Mouse (Mus musculus) urinary bladder, postnatal 36 days (tissue): ENCODE data around the gene Vps45.

Experiments used
- DNase-seq, 2 experiments: peaks; one replicate each; pipeline ENCODE4 v3.0.0; 2022; ENCODE audit warnings: low spot score in 2 of 2, mixed read lengths in 1 of 2

Vps45 gene

GRCm38 (mm10) chr3:96058231-96058896, at the start of gene Vps45:
Vps45 (minus strand) TSS chr3:96058466.
- DNase-seq, result peak; percentile 47 to 64

GRCm38 (mm10) chr3:96106151-96106550, 47.9 kb upstream of the Vps45 start:
- DNase-seq, result no peak

- no peak for DNase-seq
Measured at GRCm38 (mm10) chr3:96105232-96105747, 47.0 kb upstream of the Vps45 start.

- peak; percentile 73 to 76 for DNase-seq
Measured at GRCm38 (mm10) chr3:96104261-96105065, 46.2 kb upstream of the Vps45 start, which contains the start of gene Otud7b. Otud7b (plus strand) TSS chr3:96104527.

- no peak for DNase-seq
Measured at GRCm38 (mm10) chr3:96103901-96104260, 45.6 kb upstream of the Vps45 start.

GRCm38 (mm10) chr3:96102100-96102872, 44.0 kb upstream of the Vps45 start:
- peak in 1 of 2 experiments; percentile 29 for DNase-seq

GRCm38 (mm10) chr3:96098616-96099267, 40.5 kb upstream of the Vps45 start:
- peak; percentile 75 to 80 for DNase-seq

GRCm38 (mm10) chr3:96098168-96098567, 39.9 kb upstream of the Vps45 start:
- DNase-seq, result no peak

- DNase-seq, result peak in 1 of 2 experiments; percentile 10
Measured at GRCm38 (mm10) chr3:96094203-96094602, 35.9 kb upstream of the Vps45 start.

GRCm38 (mm10) chr3:96093509-96093908, 35.2 kb upstream of the Vps45 start:
- DNase-seq, result no peak

- DNase-seq, result no peak
Measured at GRCm38 (mm10) chr3:96091966-96092365, 33.7 kb upstream of the Vps45 start.

- DNase-seq, result no peak
Measured at GRCm38 (mm10) chr3:96091146-96091545, 32.9 kb upstream of the Vps45 start.

GRCm38 (mm10) chr3:96089882-96090489, 31.7 kb upstream of the Vps45 start:
- no peak for DNase-seq

GRCm38 (mm10) chr3:96087801-96088200, 29.5 kb upstream of the Vps45 start:
- no peak for DNase-seq

GRCm38 (mm10) chr3:96087219-96087618, 29.0 kb upstream of the Vps45 start:
- no peak for DNase-seq

- DNase-seq, result no peak
Measured at GRCm38 (mm10) chr3:96084146-96084755, 26.0 kb upstream of the Vps45 start.

- no peak for DNase-seq
Measured at GRCm38 (mm10) chr3:96082714-96083508, 24.6 kb upstream of the Vps45 start.

GRCm38 (mm10) chr3:96082100-96082499, 23.8 kb upstream of the Vps45 start:
- DNase-seq, result no peak

GRCm38 (mm10) chr3:96081650-96082049, 23.4 kb upstream of the Vps45 start:
- DNase-seq, result no peak

GRCm38 (mm10) chr3:96081006-96081405, 22.7 kb upstream of the Vps45 start:
- DNase-seq, result no peak
